Mouse (Mus musculus) inflammation-experienced regulatory T-cells, adult 6 months (primary cell): ENCODE results near the gene Mgat1. TPM values are rescaled to one million over a fixed set of nuclear protein-coding genes. Genes with fewer than 3 reads are reported as not detected.
"Not testable (repeated sequence)": the region's sequence is repeated elsewhere in the genome, so short reads cannot be mapped to it uniquely, and the experiment has no call there.

Source experiments
- ATAC-seq: one replicate; pipeline ENCODE4 v1.8.0; 2017
- polyA plus RNA-seq, 3 experiments: library from polyadenylated mRNA; unstranded; fragments of 100-300 nt; shearing (Covaris generic); gene quantifications; one replicate each; pipeline ENCODE4 v1.2.1; 2017

Gene Mgat1
- polyA plus RNA-seq, result 10 to 100 TPM; 62.3 to 88.6 (median 70.5) TPM

DNA sequence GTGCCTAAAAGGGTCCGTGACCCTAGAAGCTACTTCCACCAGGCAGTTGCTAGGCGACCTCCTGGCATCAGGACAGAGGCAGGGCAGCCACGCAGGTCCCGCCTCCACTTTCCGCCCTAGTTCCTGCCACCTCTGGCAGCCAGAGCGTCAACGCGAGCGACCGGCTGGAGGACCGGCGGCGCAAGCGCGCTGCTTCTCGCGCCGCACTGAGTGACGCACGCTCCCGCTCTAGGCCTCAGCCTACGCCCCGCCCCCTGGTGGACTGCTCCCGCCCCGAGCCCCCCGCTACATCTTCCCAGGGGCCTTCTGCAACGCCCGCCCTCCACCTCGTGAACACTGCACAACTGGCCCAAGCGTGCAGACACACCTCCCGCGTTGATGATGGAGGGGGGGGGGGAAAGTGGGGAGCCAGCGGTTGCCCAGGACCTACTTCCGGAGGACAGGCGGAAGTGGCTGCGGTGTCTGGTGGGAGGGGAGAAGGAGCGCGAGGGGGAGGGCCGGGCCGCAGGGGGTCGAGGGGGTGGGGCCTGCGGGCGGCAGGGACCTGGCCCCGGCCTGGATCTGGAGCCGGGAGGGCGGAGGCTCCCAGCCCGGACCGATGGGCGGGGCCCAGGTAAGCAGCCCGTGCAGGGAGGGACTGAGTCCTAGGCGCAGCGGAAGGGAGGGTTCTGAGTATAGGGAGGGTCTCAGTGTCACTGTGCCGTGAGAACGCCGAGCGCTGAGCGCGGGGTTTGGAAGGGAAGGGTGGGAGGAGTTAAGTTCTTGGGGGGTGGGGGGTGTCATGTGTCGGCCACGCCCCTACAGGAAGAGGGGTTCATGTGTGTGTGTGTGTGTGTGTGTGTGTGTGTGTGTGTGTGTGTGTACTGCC, at the start of gene Mgat1:
Gene Mgat1 (plus strand): TSS at position 465 of the 868 bp plus-strand sequence.
- ATAC-seq, result peak; percentile 70

DNA sequence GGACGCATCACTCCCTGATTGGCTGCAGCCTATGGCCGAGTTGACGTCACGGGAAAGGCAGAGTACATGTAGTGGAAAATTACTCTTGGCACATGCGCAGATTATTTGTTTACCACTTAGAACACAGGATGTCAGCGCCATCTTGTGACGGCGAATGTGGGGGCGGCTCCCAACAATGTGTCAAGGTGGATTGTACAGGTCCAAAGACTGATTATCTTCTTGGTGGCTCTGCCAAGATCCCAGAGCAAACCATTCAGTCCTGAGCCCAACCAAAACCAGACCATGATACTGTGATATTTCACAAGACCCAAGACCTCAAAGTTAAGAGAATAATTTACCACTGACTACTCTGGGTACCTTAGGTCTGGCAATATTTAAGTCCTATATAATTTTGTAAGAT, 49.2 kb upstream of the Mgat1 start:
- ATAC-seq, result not testable (repeated sequence)

DNA sequence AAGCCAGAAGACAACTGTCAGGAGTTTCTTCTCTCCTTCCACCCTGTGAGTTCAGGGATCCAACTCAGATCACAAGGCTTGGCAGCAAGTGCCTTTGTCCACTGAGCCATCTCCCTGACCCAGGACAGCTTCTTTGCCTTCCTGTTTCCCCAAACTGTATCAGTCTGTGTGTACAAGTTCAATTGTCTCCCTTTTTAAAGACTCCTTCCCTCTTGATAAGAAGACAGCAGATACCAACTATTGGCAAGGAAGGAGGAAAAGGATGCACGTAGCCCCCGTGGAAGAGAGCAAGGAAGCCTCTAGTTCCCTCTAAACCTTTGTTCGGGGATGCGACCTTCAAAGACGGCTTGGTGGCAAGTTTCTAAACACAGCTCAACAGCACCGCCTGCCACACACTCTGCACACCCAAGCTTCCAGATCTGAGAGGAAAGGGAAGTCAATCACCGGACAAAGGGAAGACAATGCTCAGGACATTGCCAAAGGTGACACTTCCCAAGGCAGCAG, 48.1 kb upstream of the Mgat1 start:
- no peak for ATAC-seq

DNA sequence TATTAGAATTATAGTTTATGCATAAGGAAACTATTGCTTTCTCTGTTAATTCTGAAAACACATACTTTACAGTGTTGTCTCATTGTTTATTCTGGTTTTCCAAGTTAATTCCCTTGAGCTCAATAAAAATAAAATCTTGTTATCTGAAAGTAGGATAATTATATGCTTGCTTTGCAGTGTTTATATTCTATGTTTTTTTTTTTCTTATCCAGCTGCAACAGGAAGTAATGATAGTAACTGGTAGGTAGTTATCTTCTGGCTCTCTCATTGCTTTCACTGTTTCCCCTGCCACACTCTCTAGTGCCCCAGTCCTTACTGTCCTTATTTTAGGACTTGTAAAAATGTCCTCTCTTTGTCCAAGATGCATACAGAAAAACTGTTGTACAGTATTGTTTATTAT, 43.3 kb upstream of the Mgat1 start:
- ATAC-seq, result no peak

DNA sequence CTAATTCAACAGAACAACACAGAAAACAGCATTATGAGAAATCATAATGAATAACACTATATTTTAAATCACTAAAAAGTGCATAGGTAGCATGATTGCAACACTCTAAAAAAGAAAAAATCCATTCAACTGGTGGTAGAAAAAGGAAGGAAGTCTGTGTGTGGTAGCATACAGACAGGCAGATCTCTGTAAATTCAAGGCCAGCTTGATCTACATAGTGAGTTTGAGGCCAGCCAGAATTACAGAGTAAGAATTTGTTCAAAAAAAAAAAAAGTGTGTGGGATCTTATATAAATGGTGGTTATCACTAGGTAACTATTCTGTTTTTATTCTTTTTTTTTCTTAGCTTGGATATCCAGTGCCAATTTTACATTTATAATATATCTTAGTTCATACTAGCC, 42.8 kb upstream of the Mgat1 start:
- ATAC-seq, result no peak

DNA sequence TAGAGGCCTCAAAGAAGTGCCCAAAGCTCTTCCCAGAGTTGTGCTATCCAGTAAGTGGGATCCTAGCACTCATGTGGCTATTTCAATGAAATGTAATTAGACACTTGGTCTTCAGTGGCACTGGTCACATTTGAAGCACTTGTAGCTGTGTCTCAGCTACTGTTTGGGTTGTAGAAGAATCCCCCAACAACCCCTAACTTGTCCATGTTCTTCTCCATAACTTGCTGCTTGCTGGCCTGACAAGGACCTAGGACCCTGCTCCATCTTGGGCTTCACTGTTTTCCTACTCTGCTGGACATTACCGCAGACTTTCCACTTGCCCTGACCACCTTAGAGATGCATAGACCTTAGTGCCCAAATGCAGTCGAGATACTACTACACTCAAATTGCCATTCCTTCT, 41.9 kb upstream of the Mgat1 start:
- ATAC-seq, result no peak

DNA sequence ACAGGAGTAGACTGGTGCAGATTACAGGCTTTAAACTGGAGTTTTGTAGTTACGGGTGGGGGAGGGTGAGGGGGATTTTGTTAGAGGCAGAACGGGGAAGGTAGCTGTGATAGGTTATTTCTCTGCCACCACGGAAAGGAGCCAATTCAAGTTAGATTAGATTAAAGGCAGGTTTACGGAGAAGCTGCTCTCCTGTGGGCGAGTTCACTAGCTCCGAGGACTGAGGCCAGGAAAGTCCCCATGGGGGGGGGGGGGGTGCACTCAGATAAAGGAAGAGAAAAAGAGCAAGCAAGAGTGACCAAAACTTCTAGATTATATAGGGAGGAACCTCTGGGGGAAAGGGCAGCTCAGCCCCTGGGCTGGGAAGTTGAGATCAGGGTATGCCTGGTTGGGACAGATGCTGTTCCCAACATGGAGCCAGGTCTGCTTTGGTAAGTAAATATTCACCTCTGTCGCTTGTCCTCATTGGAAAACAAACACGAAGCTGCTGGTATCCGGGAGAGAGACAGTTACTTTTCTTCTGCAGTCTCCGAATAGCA, 41.4 kb upstream of the Mgat1 start:
- ATAC-seq, result peak; percentile 40

DNA sequence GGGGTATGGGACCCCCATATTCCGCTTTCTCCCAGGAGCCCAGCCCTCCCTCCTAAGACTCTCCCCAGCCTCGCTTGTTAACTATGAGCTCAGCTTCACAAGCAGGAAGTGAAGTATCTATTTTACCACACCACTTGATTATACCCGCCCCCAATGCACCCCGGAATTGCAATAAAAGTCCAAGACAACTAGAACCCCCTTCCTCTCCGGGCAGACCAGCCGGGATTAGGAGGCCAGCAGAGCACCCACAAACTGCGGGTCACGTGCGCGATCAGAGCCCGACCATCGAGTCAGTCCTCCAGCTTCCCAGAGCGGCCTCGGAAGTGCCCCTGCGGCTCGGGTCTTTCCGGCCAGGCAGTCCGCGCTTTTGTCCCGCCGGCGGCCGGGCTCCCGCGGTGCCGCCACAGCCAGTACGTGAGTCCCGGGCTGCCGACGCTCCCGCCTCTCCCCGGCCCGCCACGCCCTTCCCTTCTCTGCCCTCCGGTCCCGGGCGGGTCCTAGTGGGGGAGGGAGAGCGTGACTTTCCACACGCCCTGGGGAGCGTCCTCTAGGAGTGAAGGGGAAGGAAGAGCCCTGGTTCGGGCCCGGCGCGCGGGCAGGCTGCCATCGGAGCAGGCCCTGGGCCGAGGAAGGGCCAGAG, 40.7 kb upstream of the Mgat1 start, which contains the start of gene Zfp62:
Gene Zfp62 (plus strand): TSS at position 164 of the 640 bp plus-strand sequence.
- ATAC-seq, result peak; percentile 68

DNA sequence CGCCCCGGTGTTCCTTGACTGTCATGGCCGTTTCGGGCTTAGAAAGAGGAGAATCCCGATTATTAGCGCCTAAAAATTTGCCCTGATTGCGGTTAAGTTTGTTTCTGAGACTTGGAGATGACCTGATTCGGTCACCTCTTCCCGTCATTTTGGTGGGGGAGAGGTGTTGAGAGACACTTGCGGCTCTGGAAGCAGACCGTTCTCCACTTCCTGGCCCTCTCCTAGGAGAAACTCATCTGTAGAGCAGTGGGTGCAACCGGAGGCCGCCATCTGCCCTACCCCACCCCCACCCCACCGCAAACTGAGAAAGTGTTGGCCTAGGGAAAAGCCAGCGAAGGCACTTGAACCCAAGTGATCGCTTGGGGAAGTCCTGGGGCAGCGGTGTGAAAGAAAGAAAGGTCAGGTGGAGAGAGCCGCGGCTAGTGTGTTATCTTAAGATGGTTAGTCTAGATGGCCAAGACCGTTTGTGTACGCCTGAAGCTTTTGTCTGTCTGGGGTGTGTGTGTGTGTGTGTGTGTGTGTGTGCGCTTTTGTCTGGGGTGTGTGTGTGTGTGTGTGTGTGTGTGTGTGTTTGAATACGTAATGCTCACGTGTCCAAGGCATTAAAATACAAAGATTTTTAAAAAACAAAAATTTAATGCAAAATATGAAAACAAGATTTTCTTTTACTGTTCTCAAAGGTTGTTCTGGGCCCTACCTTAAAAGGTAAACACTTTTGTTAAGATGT, 40.1 kb upstream of the Mgat1 start:
- ATAC-seq, result peak; percentile 58

DNA sequence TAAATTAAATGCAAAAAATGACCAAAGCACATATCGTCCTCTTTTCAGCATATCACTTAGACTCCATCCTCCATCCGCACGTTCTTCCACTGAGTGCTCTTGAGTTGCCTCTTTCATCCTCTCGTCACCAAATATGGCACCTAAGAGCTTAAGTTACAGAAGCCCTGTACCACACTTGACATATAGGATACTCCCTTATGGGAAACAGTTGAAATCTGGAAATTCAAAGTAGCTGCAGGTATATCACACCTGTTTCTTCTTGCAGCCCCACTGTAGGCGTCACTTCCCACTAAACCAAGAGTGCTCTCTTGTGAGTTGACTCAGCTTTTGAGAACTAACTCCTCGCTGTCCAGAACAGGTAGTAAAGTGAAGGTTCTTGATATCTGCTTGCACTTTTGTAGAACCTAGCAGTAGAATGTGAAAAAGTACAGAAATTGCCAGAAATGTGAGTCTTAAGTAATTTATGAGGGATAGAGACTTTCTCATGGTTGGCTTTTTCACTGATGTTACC, 38.9 kb upstream of the Mgat1 start:
- no peak for ATAC-seq

DNA sequence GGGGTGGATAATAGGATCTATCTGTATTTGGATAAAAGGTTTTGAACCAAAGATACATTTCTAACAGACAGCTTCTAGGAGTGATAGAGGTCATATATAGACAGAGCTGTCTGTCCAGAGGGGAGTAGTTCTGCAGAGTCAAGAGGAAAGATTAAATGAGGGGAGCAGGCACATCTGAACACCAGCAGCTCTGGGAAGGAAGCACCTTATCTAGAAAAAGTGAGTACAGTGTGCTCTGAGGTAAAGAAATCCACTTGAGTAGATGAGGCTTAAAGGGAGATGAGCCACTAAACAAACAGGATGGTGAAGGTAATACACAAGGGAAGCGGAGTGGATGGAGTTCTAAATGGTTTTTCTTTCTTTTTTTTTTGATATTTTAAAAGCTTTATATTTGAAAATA, 36.5 kb upstream of the Mgat1 start:
- no peak for ATAC-seq

DNA sequence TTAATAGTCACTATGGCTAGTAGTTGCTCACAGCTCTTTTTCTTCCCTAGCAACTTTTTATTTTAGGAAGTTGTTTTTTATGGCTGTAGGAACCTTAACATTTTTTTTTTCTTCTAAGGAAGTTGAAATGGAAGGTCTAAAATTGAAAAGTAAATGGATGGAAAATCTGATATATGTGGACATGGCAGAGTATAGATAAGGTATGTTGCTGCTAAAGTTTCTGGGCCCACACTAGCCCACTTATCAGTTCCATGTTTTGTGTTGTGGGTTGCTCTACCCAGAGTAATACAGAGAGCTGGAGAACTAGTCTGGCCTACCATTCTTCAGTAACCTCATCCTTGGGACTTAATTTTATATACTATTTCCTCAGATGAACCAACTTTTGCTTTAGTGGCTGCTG, 31.4 kb upstream of the Mgat1 start:
- ATAC-seq, result no peak

DNA sequence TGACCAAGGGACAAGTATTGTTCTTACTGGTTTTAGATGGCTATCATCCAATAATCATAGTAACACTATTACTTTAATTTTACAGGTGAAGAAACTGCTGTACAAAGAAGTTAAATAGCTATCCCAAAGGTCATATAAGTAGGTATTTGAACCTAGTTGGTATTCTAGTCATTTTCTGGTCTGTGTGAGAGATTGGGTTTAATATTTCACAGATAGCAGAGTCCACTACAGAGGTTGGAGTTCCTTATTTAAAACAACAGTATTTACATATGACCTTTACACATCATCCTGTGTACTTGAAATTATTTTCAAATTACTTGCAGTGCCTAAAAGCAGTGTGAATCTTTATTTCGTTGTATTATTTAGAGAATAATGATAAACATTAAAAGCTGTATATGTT, 30.5 kb upstream of the Mgat1 start:
- no peak for ATAC-seq

DNA sequence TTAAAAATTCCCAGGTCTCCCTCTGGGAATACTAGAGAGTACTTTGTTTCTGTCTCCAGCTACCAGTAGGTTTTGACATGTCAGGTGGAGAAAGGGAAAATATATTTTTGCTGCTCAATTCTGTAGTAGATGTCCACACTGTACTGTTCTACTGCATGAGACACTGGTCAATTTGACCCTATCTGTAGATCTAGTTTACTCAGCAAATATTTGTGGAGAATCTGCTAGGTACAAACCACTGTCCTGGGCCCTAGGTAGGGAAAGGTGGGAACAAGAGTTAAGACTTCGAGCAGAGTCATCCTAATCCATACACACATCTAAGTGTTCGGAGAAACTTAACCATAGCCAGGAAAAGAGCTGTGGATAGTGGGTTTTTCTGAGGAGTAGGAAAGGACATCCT, 24.7 kb upstream of the Mgat1 start:
- no peak for ATAC-seq

DNA sequence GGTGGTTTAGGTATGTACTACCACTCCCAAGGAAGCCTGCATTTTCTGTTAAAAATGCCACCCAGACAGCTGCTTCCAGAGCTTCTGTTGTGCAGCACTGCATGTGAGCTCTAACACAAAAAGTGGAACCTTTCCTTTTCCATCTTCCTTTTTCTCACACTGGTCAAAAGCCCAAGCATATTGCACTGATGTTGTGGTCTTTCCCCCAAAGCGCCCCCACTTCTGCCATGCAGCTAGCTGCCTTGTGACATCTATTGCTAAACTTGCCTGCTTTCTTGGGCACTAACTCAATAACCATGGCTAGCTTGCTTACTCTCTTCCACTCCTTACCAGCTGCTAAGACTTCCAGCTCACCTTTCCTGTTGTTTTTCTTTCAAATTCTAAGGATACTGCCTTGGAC, 19.5 kb upstream of the Mgat1 start:
- ATAC-seq, result no peak

DNA sequence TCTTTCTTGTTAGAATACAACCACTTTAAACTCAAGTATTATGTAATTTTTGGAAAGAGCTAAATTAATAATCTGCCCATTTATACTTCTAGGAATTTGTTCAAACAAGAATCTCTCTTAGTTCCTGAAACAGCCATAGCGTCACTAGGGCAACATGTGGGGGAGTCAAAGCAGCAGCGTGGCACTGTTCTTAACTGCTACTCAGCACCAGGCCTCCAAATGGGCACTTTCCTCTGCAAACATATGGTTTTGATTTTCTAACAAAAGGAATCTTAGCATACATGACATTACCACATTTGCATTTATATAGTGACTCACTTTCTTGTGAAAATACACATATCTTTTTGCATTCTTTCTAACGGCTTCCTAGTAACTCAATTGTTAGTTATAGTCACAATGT, 11.2 kb upstream of the Mgat1 start:
- no peak for ATAC-seq

DNA sequence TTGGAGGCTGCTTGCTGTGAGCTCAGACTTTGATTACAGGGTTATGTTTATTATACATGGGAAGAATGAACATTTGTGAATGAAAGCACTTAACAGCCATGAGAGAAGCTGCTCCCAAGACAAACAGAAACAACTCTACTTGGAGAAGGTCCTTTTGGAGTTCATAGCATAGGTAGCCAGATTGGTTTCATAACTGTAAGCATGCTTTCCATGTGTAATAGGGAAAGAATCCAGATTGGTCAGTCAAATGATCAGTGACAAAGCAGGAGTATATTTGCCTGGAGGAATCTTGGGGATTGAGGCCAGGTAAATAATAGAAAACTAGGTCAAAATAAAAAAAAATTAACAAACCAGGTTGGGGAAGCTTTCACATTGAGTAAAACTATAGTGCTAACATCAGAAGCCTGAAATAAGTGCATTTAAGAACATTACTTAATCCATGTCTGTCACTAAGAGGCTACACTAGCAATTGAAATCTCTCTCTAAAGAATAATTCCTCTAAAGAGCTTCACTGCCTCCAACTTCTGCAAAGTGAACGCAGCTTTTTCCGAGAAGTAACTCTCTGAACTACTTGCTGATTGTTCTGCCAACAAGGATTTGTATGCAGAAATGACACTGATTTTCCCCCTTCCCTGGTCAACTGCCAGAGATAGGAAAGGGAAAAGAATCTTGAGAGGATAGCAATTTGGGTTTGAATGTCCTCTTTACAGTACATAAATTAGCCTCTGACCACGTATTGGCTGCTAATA, 8.4 kb upstream of the Mgat1 start:
- no peak for ATAC-seq

DNA sequence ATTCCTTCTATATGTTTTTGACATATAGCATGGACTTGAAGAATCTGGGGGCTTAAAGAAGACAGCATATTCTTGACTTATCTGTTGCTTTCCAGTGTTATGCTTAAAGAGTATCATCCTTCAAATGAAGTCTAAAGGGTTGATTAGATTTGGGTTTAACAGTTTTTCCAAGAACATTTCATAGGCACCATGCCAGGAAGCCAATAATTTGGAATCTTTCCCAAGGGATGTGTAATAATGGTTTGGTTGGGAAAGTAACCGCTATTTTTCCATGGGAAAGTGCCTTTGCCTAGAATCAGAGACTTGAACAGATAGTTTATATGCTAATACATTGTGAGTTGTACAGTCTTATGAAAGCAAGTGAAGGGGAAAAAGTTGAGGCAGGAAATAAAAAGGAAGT, 7.1 kb upstream of the Mgat1 start:
- no peak for ATAC-seq

DNA sequence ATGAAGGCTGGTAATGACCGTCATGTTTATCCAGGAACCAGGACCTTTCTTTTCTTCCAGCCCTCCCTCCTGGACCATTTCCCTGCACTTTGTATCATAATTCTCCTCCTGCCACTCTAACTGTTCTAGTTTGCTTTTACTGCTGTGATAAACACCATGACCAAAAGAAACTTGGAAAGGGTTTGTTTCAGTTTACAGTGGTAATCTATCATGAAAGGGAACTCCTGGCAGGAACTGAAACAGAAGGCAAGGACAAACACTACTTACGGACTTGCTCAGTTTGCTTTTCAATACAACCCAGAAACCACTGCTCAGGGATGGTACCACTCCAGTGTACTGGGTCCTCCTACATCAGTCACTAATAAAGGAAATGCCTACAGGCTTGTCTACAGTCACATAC, 6.5 kb upstream of the Mgat1 start:
- no peak for ATAC-seq

DNA sequence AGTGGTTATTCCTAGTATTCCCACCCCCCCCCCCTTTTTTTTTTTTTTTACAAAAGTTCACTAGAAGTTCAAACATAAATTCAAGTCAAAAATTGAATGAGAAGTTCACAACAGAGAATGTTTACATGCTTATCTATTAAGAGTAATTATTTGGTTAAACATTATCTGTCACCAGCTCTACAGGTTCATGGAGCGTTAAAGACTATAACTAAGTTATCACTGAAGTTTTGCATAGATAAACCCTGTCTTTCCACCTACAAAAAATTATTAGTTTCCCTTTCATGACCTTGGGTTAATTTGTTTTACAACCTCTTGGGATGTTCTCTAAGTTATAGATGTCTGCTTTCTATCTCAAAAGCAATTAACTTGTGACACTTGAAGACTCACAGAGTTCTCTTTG, 3.7 kb upstream of the Mgat1 start:
- ATAC-seq, result no peak

DNA sequence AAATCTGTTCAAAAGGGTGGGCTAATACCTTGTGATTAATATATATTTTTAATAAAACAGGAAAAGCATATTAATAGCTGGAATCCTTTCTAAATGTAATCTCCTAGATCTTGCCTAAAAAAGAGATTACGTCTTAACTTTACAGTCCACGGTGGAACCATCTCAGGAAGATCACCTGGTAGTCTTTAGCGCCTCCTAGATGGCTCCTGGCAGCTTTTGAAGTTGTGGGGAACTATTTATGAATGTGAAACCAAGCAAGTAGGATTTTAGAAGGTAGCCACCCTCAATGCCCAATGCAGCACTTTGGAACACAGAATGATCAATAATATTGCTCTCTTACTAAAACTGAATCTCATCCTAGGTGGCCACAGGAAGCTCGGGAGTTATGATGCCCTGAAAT, 3.1 kb upstream of the Mgat1 start:
- ATAC-seq, result no peak

DNA sequence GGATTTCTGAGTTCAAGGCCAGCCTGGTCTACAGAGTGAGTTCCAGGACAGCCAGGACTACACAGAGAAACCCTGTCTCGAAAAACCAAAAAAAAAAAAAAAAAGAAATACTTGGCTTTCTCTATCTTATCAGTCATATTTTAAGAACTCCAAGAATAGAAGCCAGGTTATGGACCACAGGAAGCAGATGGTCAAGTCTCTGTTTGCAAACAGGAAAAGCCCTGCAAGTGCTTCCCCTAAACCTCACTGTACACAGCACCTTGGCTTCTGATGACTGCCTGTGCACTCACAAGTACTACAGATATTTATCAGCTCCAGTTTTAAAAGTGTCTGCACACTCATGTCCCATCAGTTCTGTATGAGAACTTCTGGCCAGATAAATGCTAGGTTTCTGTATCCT, 2.5 kb upstream of the Mgat1 start:
- no peak for ATAC-seq
